Mouse (Mus musculus) liver, embryonic 14.5 days (tissue): ENCODE results near the gene Spindoc. TPM values are rescaled to one million over a fixed set of nuclear protein-coding genes. Genes with fewer than 3 reads are reported as not detected.
A peak's percentile ranks its signal among the peaks of the same experiment; 100 is the strongest.

Experiments
- ATAC-seq: fragments of 200-750 bp; cut with Nextera tagmentation; 2 replicates; pipeline ENCODE4 v1.8.0; 2017; ENCODE audit warnings: moderate number of reproducible peaks, mild to moderate bottlenecking, moderate library complexity; ENCODE audit not compliant: insufficient read depth
- DNase-seq, 3 experiments: peaks; one replicate each; pipeline ENCODE4 v3.0.0-alpha.2; 2012 to 2013; ENCODE audit warnings: low read depth in 3 of 3, low spot score in 3 of 3
- H3K27ac ChIP-seq: fragments of 300-500 bp; sonication (generic); 2 replicates; pipeline ENCODE4 v1.5.1; 2014; ENCODE audit warnings: moderate library complexity, mild to moderate bottlenecking, control low read depth, inconsistent platforms
- H3K27me3 ChIP-seq: fragments of 300-500 bp; sonication (generic); 2 replicates; pipeline ENCODE4 v1.6.1; 2014; ENCODE audit warnings: mild to moderate bottlenecking, low read length, moderate library complexity; ENCODE audit not compliant: control insufficient read depth, insufficient read depth
- H3K36me3 ChIP-seq: fragments of 300-500 bp; sonication (generic); replicated peaks from 2 replicates; pipeline ENCODE4 v1.6.1; 2014; ENCODE audit warnings: low read depth; ENCODE audit not compliant: control insufficient read depth, insufficient read depth
- H3K4me1 ChIP-seq, 2 experiments: fragments of 200-500 bp in 1 of 2; fragments of 300-500 bp in 1 of 2; sonication (generic) in 1 of 2; replicated peaks; 2 replicates each; pipeline ENCODE4 v1.6.1; 2012 to 2014; ENCODE audit warnings: antibody characterized with exemption in 1 of 2, inconsistent platforms in 1 of 2, low read length in 1 of 2; ENCODE audit not compliant: control insufficient read depth in 2 of 2, insufficient read depth in 2 of 2
- H3K4me2 ChIP-seq: fragments of 300-500 bp; sonication (generic); 2 replicates; pipeline ENCODE4 v1.6.1; 2014; ENCODE audit warnings: low read depth, mild to moderate bottlenecking, control low read depth, moderate library complexity
- H3K4me3 ChIP-seq, 2 experiments: fragments of 200-500 bp in 1 of 2; fragments of 300-500 bp in 1 of 2; sonication (generic) in 1 of 2; 2 replicates each; pipeline ENCODE4 v1.5.1; 2012 to 2014; ENCODE audit warnings: low read depth in 2 of 2, low read length in 2 of 2, mild to moderate bottlenecking in 2 of 2, control low read depth in 1 of 2, inconsistent platforms in 1 of 2, moderate library complexity in 1 of 2; ENCODE audit not compliant: insufficient read depth in 1 of 2
- H3K9ac ChIP-seq: fragments of 300-500 bp; sonication (generic); replicated peaks from 2 replicates; pipeline ENCODE4 v1.6.1; 2014; ENCODE audit warnings: mild to moderate bottlenecking, control low read depth, moderate library complexity
- H3K9me3 ChIP-seq: fragments of 300-500 bp; sonication (generic); 2 replicates; pipeline ENCODE4 v1.6.1; 2016; ENCODE audit warnings: low read length, mixed read lengths; ENCODE audit not compliant: control insufficient read depth
- CTCF ChIP-seq: IDR thresholded peaks from 2 replicates; pipeline ENCODE4 v1.5.1; 2016; ENCODE audit warnings: antibody characterized with exemption, low read depth, control low read depth
- EP300 ChIP-seq: IDR thresholded peaks from 2 replicates; pipeline ENCODE4 v1.6.1; 2016; ENCODE audit warnings: antibody characterized with exemption, low read depth
- WGBS: fragments of 180-500 bp; shearing (Covaris S2); extraction: QIAGEN DNeasy Blood & Tissue Kit; methylation state at CpG from one replicate; pipeline ENCODE4 v1.1.7; 2014; ENCODE audit not compliant: insufficient replicate concordance; 5-methylcytosine and 5-hydroxymethylcytosine counted together
- polyA plus RNA-seq, 2 experiments: library from polyadenylated mRNA; depleted of rRNA in 1 of 2; stranded (reverse) in 1 of 2; unstranded in 1 of 2; fragments of >200 nt; fragmentation: Nextera tagmentation in 1 of 2; extraction: Ambion mirVana in 1 of 2; gene quantifications; 2 replicates each; pipeline versions ENCODE4 v1.2.1 to v1.2.3; 2012 to 2014

Gene Spindoc
- polyA plus RNA-seq, 2 experiments, result 2.2 to 2.5 TPM

DNA sequence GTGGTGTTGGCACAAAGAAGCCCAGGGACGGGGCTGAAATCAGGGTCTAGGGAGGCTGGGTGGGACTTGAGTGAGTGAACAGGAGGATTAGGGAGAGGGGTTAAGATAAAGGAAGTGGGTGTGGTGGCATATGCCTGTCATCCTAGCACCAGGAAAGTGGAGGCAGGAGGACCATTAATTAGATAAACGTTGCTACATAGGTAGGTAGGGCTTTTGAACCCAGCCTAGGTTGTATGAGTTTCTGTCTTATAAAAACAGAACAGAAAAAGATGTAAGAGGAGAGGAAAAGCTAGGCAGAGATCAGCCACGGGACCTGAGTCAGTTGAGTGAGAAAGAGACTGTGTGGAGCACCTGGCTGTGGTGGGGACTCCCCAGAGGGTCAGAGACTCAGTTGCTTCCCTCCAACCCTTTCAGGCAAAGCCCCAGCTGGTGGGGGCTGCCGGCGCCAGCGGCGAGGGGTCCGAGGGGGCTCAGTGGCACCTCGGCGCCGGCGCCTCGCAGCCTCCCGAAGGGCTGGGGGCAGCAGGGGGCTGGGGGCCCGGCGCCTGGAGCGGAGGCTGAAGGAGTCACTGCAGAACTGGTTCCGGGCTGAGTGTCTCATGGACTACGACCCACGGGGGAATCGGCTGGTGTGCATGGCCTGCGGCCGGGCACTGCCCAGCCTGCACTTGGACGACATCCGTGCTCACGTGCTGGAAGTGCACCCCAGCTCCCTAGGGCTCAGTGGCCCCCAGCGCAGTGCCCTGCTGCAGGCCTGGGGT lies 38.2 kb upstream of the Spindoc start:
- DNase-seq (no peak), ATAC-seq (no peak)
- peaks cover 15% of the 10 kb centered on the region in 2 experiments for H3K4me1 ChIP-seq
- H3K27me3 ChIP-seq, result peaks cover 14% of the 10 kb centered on the region
- no peak for TF ChIP-seq EP300
- TF ChIP-seq CTCF, result no peak
- no peak overlapping the region for H3K27ac ChIP-seq
- 79% methylated on average over 27 of the region's 27 CpGs for WGBS
- H3K9ac ChIP-seq, result no peak overlapping the region
- H3K4me2 ChIP-seq, result no peak overlapping the region
- H3K36me3 ChIP-seq, result peaks cover 8% of the 10 kb centered on the region
- H3K9me3 ChIP-seq, result no peaks in the 10 kb centered on the region
- no peak overlapping the region for H3K4me3 ChIP-seq

DNA sequence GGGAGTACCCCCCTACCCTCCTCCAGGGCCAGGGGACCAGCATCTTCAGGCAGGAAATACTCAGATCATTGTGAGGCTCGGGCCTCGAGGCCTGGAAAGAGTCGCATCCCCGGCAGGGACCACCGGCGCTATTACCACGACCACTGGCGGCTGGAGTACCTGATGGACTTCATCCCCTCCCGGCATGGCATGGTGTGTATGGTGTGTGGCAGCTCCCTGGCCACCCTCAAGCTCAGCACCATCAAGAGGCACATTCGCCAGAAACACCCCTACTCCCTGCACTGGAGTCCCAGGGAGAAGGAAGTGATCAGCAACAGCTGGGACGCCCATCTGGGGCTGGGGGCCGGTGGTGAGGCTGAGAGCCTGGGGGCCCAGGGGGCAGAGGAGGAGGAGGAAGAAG lies 37.3 kb upstream of the Spindoc start:
- H3K27me3 ChIP-seq, result peaks cover 23% of the 10 kb centered on the region
- H3K9ac ChIP-seq, result no peak overlapping the region
- no peak overlapping the region for H3K27ac ChIP-seq
- 67% methylated on average over 12 of the region's 12 CpGs for WGBS
- H3K36me3 ChIP-seq, result peaks cover 8% of the 10 kb centered on the region
- no peaks in the 10 kb centered on the region for H3K9me3 ChIP-seq
- TF ChIP-seq CTCF, result no peak
- TF ChIP-seq EP300, result no peak
- H3K4me2 ChIP-seq, result no peak overlapping the region
- no peak overlapping the region for H3K4me3 ChIP-seq
- DNase-seq (no peak), ATAC-seq (no peak)
- H3K4me1 ChIP-seq, result peaks cover 15% of the 10 kb centered on the region in 2 experiments

DNA sequence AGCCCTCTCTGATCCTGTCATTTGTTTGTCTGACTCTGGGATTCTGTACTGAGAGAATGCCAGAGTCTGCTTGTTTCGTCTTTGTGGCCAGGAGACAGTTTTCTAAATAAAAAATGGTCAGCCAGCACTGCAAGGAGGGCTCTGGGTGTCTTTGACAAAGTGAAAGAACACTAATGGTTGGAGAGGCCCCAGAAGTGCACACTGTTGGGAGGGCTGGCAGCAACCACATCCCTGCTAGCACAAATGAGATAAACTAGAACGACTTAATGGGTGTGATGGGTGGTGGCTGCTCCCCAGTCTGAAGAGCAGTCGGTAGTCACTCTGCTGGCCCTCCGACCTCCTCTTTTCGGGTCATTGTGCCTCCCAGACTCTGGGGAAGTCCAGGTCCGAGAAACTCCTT lies 36.3 kb upstream of the Spindoc start:
- ATAC-seq, result peak; percentile 36
- H3K4me1 ChIP-seq, result peaks cover 15% of the 10 kb centered on the region in 2 experiments

DNA sequence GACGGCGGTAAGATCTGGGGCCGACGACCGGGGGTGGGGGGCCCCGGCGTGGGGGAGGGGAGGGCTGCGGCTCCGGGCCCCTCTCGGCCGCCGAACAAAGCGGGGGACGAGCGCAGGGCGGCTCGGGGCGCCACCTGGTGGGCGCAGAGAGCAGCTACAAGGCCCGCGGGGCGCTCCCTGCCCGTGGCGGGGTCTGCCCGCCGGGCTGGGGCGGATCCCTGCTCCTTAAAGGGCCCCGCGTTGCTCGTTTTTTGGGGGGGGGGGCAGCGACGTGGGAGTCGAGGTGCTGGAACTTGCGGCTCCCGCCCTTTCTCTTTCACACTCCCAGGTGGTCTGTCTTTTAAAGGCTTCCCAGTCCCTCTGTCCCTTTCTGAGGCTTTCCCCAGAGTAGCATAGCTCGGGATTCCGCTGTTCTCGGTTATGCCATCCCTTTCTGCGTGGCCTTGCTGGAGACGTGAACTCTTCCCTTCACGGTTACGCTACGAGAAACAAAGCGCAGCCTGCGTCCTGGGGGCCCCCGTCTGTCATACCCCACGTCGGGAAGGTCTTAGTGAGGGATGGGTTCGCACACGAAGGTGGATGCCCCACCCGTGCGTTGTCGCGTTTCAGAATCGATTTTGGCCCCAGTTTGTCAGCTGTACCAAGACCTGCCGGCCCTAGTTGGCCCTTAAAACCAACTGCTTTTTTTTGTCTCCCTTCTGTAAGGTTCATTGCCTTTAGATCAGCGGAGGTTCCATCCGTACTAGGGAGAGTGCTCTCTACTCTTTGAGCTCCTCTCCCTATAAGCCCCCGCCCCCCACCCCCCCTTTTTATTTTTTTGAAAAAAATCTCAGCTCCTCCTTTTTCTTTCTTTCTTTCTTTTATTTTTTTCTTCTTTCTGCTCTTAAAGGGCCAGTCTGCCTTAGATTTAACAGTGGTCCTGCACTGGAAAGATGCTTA lies 35.4 kb upstream of the Spindoc start:
- DNase-seq (peak in 2 of 3 experiments; percentile 34 to 56), ATAC-seq (peak; percentile 68)
- no peak for TF ChIP-seq EP300
- TF ChIP-seq CTCF, result peak; percentile 73
- peak overlapping the region; percentile 79 for H3K9ac ChIP-seq
- peak overlapping the region; percentile 69 for H3K4me2 ChIP-seq
- under 1% methylated on average over 54 of the region's 59 CpGs for WGBS
- H3K36me3 ChIP-seq, result peaks cover 8% of the 10 kb centered on the region; the same call in 1 of the 2 replicates
- H3K4me3 ChIP-seq, result peak overlapping the region; percentile 75 to 79
- peaks cover 15% of the 10 kb centered on the region in 2 experiments for H3K4me1 ChIP-seq
- H3K9me3 ChIP-seq, result no peaks in the 10 kb centered on the region
- H3K27ac ChIP-seq, result no peak overlapping the region; the same call in 1 of the 2 replicates
- H3K27me3 ChIP-seq, result peaks cover 25% of the 10 kb centered on the region

More for the DNA sequence above, 36.3 kb upstream of the Spindoc start:
- H3K4me3 ChIP-seq, result peak overlapping the region; percentile 26 to 79
- H3K9me3 ChIP-seq, result no peaks in the 10 kb centered on the region
- no peak overlapping the region for H3K27ac ChIP-seq
- DNase-seq, result peak in 1 of 3 experiments; percentile 13
- TF ChIP-seq CTCF, result no peak
- no peak for TF ChIP-seq EP300
- H3K27me3 ChIP-seq, result peaks cover 25% of the 10 kb centered on the region
- peak overlapping the region; percentile 69 for H3K4me2 ChIP-seq
- peak overlapping the region; percentile 28 for H3K9ac ChIP-seq
- WGBS, result 11% methylated on average over 6 of the region's 6 CpGs
- peaks cover 8% of the 10 kb centered on the region; the same call in 1 of the 2 replicates for H3K36me3 ChIP-seq
